Mouse (Mus musculus) C2C12 (cell line): Measurements from ENCODE around the gene Pithd1. TPM values are rescaled to one million over a fixed set of nuclear protein-coding genes. Genes with fewer than 3 reads are reported as not detected.

ENCODE experiments used
- H3K27me3 ChIP-seq: one replicate; pipeline ENCODE4 v1.6.1; 2011; ENCODE audit not compliant: control insufficient read depth, insufficient read depth, insufficient read length
- H3K36me3 ChIP-seq: one replicate; pipeline ENCODE4 v1.6.1; 2011; ENCODE audit not compliant: control insufficient read depth, insufficient read depth
- H3K4me3 ChIP-seq: one replicate; pipeline ENCODE4 v1.5.1; 2011; ENCODE audit warnings: mild to moderate bottlenecking, control low read depth; ENCODE audit not compliant: poor library complexity, insufficient read depth, severe bottlenecking
- H3K79me2 ChIP-seq: one replicate; pipeline ENCODE4 v1.6.1; 2011; ENCODE audit not compliant: control insufficient read depth, insufficient read depth
- H3K79me3 ChIP-seq: one replicate; pipeline ENCODE4 v1.6.1; 2011; ENCODE audit warnings: low read depth, control low read depth
- H3ac ChIP-seq: one replicate; pipeline ENCODE3; 2011; ENCODE audit warnings: low read depth; ENCODE audit not compliant: control insufficient read depth, insufficient read length
- CEBPB ChIP-seq: IDR thresholded peaks from one replicate; pipeline ENCODE4 v1.6.1; 2011; ENCODE audit warnings: low read depth, mild to moderate bottlenecking, control low read depth, moderate library complexity
- CTCF ChIP-seq: IDR thresholded peaks from one replicate; pipeline ENCODE4 v1.5.1; 2011; ENCODE audit not compliant: control insufficient read depth, insufficient read depth, insufficient read length
- FOSL1 ChIP-seq: IDR thresholded peaks from one replicate; pipeline ENCODE4 v1.8.0; 2011; ENCODE audit warnings: mild to moderate bottlenecking, low read length; ENCODE audit not compliant: poor library complexity, insufficient read depth, severe bottlenecking
- MAX ChIP-seq: IDR thresholded peaks from one replicate; pipeline ENCODE4 v1.6.1; 2011; ENCODE audit warnings: mild to moderate bottlenecking, control low read depth
- MYOD1 ChIP-seq: IDR thresholded peaks from one replicate; pipeline ENCODE4 v1.6.1; 2011; ENCODE audit warnings: low read depth; ENCODE audit not compliant: control insufficient read depth, insufficient read length
- MYOG ChIP-seq: IDR thresholded peaks from one replicate; pipeline ENCODE4 v1.6.1; 2011; ENCODE audit not compliant: control insufficient read depth, insufficient read length; ENCODE audit errors: extremely low read depth
- USF1 ChIP-seq: IDR thresholded peaks from one replicate; pipeline ENCODE4 v1.6.1; 2011; ENCODE audit warnings: low read depth, mild to moderate bottlenecking, control low read depth, moderate library complexity
- polyA plus RNA-seq: library from polyadenylated mRNA; unstranded; fragments of >200 nt; fragmentation: generic; extraction: Trizol; gene quantifications from one replicate; pipeline ENCODE4 v1.2.1, GENCODE M21; 2012; ENCODE audit warnings: missing spikeins

Pithd1 gene
- polyA plus RNA-seq, 1 experiment, result 45.1 TPM

GRCm38 (mm10) chr4:136028132-136028564 lies 41.1 kb upstream of the Pithd1 start:
- no peaks in the 10 kb centered on the region for H3K36me3 ChIP-seq
- no peaks in the 10 kb centered on the region for H3K27me3 ChIP-seq
- H3K79me3 ChIP-seq, result no peaks in the 10 kb centered on the region
- TF ChIP-seq USF1, result no peak
- no peak for TF ChIP-seq FOSL1
- TF ChIP-seq MAX, result no peak
- TF ChIP-seq CEBPB, result no peak
- no peak for TF ChIP-seq MYOD1
- no peak for TF ChIP-seq MYOG
- H3K79me2 ChIP-seq, result no peaks in the 10 kb centered on the region
- H3ac ChIP-seq, result no peak overlapping the region
- H3K4me3 ChIP-seq, result no peak overlapping the region

GRCm38 (mm10) chr4:136027416-136028131 lies 40.5 kb upstream of the Pithd1 start:
- H3K27me3 ChIP-seq, result no peaks in the 10 kb centered on the region
- H3ac ChIP-seq, result no peak overlapping the region
- TF ChIP-seq MYOG (no peak), FOSL1 (no peak), USF1 (no peak), CTCF (no peak), MAX (no peak), MYOD1 (no peak), CEBPB (no peak)
- no peaks in the 10 kb centered on the region for H3K79me2 ChIP-seq
- H3K4me3 ChIP-seq, result no peak overlapping the region
- H3K36me3 ChIP-seq, result no peaks in the 10 kb centered on the region
- no peaks in the 10 kb centered on the region for H3K79me3 ChIP-seq

GRCm38 (mm10) chr4:136025350-136025749 lies 38.3 kb upstream of the Pithd1 start:
- no peak overlapping the region for H3ac ChIP-seq
- no peaks in the 10 kb centered on the region for H3K36me3 ChIP-seq
- peaks cover 7% of the 10 kb centered on the region for H3K79me3 ChIP-seq
- no peaks in the 10 kb centered on the region for H3K27me3 ChIP-seq
- no peak overlapping the region for H3K4me3 ChIP-seq
- no peak for TF ChIP-seq CEBPB
- no peak for TF ChIP-seq USF1
- TF ChIP-seq MAX, result no peak
- no peak for TF ChIP-seq MYOD1
- TF ChIP-seq MYOG, result no peak
- no peak for TF ChIP-seq FOSL1
- TF ChIP-seq CTCF, result no peak
- H3K79me2 ChIP-seq, result peaks cover 9% of the 10 kb centered on the region

- peaks cover 29% of the 10 kb centered on the region for H3K79me3 ChIP-seq
- no peak for TF ChIP-seq MYOG
- no peak for TF ChIP-seq USF1
- no peak for TF ChIP-seq MYOD1
- no peak for TF ChIP-seq CEBPB
- TF ChIP-seq MAX, result no peak
- TF ChIP-seq FOSL1, result no peak
- TF ChIP-seq CTCF, result no peak
- no peaks in the 10 kb centered on the region for H3K36me3 ChIP-seq
- peaks cover 34% of the 10 kb centered on the region for H3K79me2 ChIP-seq
- no peak overlapping the region for H3K4me3 ChIP-seq
- no peaks in the 10 kb centered on the region for H3K27me3 ChIP-seq
- H3ac ChIP-seq, result no peak overlapping the region
Observed at GRCm38 (mm10) chr4:136022924-136023323, 35.9 kb upstream of the Pithd1 start.

- Histone ChIP-seq H3K4me3 (peak within 1 kb of the TSS; percentile 83), H3K79me2 (peaks cover 47% of the 10 kb centered on the region), H3K27me3 (no peaks in the 10 kb centered on the region), H3K79me3 (peaks cover 40% of the 10 kb centered on the region), H3K36me3 (no peaks in the 10 kb centered on the region), H3ac (peak within 1 kb of the TSS; percentile 91)
- no peak for TF ChIP-seq CEBPB
- TF ChIP-seq MAX, result peak; percentile 70
- TF ChIP-seq MYOD1, result no peak
Observed at GRCm38 (mm10) chr4:136021549-136022047, 34.5 kb upstream of the Pithd1 start, which contains the start of gene Eloa. TSS of gene Eloa (minus strand) at chr4:136021763.

GRCm38 (mm10) chr4:136020743-136021548 lies 33.9 kb upstream of the Pithd1 start:
- H3K4me3 ChIP-seq, result peak overlapping the region; percentile 83
- peak overlapping the region; percentile 91 for H3ac ChIP-seq
- H3K36me3 ChIP-seq, result no peaks in the 10 kb centered on the region
- TF ChIP-seq MYOD1 (no peak), MYOG (no peak), CEBPB (no peak), USF1 (no peak), FOSL1 (no peak), CTCF (no peak), MAX (no peak)
- peaks cover 53% of the 10 kb centered on the region for H3K79me2 ChIP-seq
- H3K79me3 ChIP-seq, result peaks cover 46% of the 10 kb centered on the region
- H3K27me3 ChIP-seq, result no peaks in the 10 kb centered on the region
